Mouse (Mus musculus) forebrain, embryonic 10.5 days (tissue): ENCODE results near the gene Fndc4. TPM values are rescaled to one million over a fixed set of nuclear protein-coding genes. Genes with fewer than 3 reads are reported as not detected.

Experiments
- DNase-seq: peaks from one replicate; pipeline ENCODE4 v3.0.0-alpha.2; 2017; ENCODE audit warnings: low spot score; ENCODE audit errors: extremely low spot score
- H3K27ac ChIP-seq: fragments of 300-500 bp; sonication (generic); 2 replicates; pipeline ENCODE4 v1.5.1; 2016; ENCODE audit warnings: mild to moderate bottlenecking
- H3K27me3 ChIP-seq: fragments of 300-500 bp; sonication (generic); 2 replicates; pipeline ENCODE4 v1.6.1; 2016; ENCODE audit warnings: mild to moderate bottlenecking; ENCODE audit not compliant: poor library complexity, severe bottlenecking
- H3K36me3 ChIP-seq: fragments of 300-500 bp; sonication (generic); replicated peaks from 2 replicates; pipeline ENCODE4 v1.6.1; 2016; ENCODE audit warnings: mild to moderate bottlenecking, moderate library complexity
- H3K4me1 ChIP-seq: fragments of 300-500 bp; sonication (generic); 2 replicates; pipeline ENCODE4 v1.6.1; 2016
- H3K4me3 ChIP-seq: fragments of 300-500 bp; sonication (generic); 2 replicates; pipeline ENCODE4 v1.5.1; 2016; ENCODE audit warnings: mild to moderate bottlenecking, moderate library complexity
- H3K9me3 ChIP-seq: fragments of 300-500 bp; sonication (generic); 2 replicates; pipeline ENCODE4 v1.6.1; 2016; ENCODE audit warnings: mild to moderate bottlenecking, moderate library complexity
- WGBS: fragments of 180-500 bp; shearing (Covaris S2); methylation state at CpG from one replicate; pipeline ENCODE4 v1.1.7; 2016; 5-methylcytosine and 5-hydroxymethylcytosine counted together
- polyA plus RNA-seq: library from polyadenylated mRNA; unstranded; fragments of >200 nt; fragmentation: Nextera tagmentation; extraction: Ambion mirVana; gene quantifications from 2 replicates; pipeline ENCODE4 v1.2.1, GENCODE M21; 2016

Gene Fndc4
- polyA plus RNA-seq, 1 experiment from 2014 or later: 46.6 TPM

DNA sequence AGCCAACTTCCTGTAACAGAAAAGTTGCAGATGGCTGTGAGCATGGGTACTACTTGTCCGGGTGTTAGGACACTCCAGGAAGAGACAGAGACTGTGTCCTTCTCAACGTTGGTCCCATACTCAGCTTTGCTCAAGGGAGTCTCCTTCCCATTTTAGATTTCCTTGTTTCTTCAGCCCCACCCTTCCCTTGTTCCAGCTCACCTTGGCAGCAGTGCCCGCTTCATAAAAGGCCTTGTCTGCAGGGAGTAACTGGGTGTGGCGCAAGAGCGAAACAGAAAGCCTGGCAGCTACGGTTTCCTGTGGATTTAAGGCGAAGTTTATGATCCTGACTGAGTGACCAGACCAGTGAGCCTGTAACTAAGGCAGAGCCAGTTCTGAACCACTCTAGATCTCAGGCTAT is 41.4 kb downstream of the Fndc4 start:
- Histone ChIP-seq H3K36me3 (peaks cover 92% of the 10 kb centered on the region), H3K4me1 (peaks cover 37% of the 10 kb centered on the region), H3K27ac (no peak overlapping the region), H3K9me3 (no peaks in the 10 kb centered on the region), H3K27me3 (peaks cover 23% of the 10 kb centered on the region), H3K4me3 (no peak overlapping the region)
- 91% methylated on average over 7 of the region's 7 CpGs for WGBS
- no peak for DNase-seq

DNA sequence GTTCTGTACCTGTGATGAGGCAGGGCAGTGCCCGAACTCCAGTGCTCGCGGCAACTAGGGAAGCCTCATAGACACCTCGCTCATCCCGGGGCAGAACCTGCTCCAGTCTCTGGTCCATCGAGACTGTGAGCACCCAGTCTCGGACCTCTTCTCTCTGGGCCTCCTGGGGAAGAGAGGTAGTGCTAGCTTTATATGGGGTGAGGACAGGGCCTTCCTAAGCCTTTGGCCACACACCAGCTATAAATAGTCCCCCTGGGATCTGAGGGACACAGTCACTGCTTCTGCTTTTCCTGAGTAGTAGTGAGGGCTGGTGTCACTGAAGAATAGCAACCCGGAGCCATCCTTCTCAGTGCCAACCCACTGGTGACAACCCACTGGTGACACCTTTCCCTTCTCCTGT is 42.1 kb downstream of the Fndc4 start:
- Histone ChIP-seq H3K4me3 (no peak overlapping the region), H3K27me3 (peaks cover 23% of the 10 kb centered on the region), H3K36me3 (peaks cover 92% of the 10 kb centered on the region), H3K27ac (peak overlapping the region; percentile 40; the same call in 1 of the 2 replicates), H3K9me3 (no peaks in the 10 kb centered on the region), H3K4me1 (peaks cover 37% of the 10 kb centered on the region)
- no peak for DNase-seq
- WGBS: 95% methylated on average over 8 of the region's 8 CpGs

- Histone ChIP-seq H3K4me3 (no peak overlapping the region), H3K36me3 (peaks cover 96% of the 10 kb centered on the region), H3K9me3 (no peaks in the 10 kb centered on the region), H3K4me1 (peaks cover 37% of the 10 kb centered on the region), H3K27me3 (peaks cover 23% of the 10 kb centered on the region), H3K27ac (peak overlapping the region; percentile 40; the same call in 1 of the 2 replicates)
- no peak for DNase-seq
- 73% methylated on average over 16 of the region's 16 CpGs for whole genome bisulfite sequencing
These were observed 42.9 kb downstream of the Fndc4 start for GRCm38 (mm10) chr5:31252795-31253545.

DNA sequence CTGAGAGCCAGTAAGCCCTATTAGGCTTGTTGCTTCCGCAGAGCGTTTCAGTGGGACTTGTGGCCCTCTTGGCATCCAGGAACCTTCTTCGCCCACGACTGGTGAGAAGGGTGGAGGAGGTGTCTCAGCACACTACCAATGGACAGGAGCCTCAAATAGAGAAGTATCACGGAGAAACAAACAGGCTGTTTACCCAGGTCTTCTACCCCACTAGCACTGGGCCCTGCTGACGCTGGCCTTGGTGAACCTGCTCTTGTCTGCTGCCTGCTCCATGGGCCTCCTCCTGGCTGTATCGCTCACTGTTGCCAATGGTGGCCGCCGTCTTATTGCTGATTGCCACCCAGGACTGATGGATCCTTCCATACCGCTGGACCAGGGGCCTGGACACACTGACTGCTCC is 43.7 kb downstream of the Fndc4 start:
- peaks cover 23% of the 10 kb centered on the region for H3K27me3 ChIP-seq
- H3K4me3 ChIP-seq: peak overlapping the region; percentile 47
- H3K9me3 ChIP-seq: no peaks in the 10 kb centered on the region
- H3K4me1 ChIP-seq: peaks cover 37% of the 10 kb centered on the region
- peak overlapping the region; percentile 79; the same call in 1 of the 2 replicates for H3K27ac ChIP-seq
- no peak for DNase-seq
- peaks cover 96% of the 10 kb centered on the region for H3K36me3 ChIP-seq
- whole genome bisulfite sequencing: 41% methylated on average over 10 of the region's 10 CpGs

DNA sequence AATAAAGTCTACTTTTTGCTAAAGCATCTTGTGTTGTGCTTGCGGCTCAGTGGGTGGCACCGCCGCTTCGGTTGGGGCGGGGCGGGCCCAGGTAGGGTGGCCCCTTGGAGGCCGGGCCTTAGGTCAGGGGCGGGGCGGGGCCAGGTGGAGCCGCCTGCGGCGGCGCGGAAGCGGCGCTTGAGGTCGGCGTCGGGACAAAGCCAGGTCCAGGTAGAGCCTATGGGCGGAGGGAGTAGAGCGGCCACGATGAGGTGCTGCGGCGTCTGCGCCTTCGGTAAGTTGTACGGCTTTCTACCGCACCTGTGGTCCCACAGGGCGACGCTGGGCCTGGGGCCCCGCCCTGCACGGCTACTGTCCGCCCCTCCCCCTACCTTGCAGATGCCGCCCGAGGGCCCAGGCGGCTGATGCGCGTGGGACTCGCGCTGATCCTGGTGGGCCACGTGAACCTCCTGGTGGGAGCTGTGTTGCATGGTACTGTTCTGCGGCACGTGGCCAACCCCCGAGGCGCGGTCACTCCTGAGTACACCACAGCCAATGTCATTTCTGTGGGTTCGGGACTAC is 44.3 kb downstream of the Fndc4 start, which contains the start of gene Krtcap3:
Krtcap3 (plus strand) TSS at position 151 of the 561 bp plus-strand sequence.
- 6% methylated on average over 47 of the region's 47 CpGs for WGBS
- Histone ChIP-seq H3K4me3 (peak within 1 kb of the TSS; percentile 47), H3K4me1 (peaks cover 37% of the 10 kb centered on the region), H3K9me3 (no peaks in the 10 kb centered on the region), H3K27ac (peak within 1 kb of the TSS; percentile 79), H3K27me3 (peaks cover 23% of the 10 kb centered on the region), H3K36me3 (peaks cover 99% of the 10 kb centered on the region)
- peak; percentile 31 for DNase-seq

DNA sequence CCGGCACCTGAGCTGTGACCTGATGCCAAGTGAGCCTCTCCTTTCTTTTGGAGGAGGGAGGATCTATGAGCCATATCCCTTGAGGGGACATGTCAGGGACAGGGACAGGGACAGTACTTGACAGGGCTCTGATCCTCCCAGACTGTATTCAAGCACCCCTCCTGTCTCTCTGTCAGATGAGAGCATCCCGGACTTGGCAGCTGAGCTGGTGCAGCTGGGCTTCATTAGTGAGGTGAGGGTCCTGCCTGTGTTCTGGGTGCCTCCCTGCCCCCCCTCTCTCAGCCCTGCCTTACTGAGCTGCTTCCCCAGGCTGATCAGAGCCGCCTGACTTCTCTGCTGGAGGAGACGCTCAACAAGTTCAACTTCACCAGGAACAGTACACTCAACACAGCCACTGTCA is 45.2 kb downstream of the Fndc4 start:
- 61% methylated on average over 4 of the region's 4 CpGs for WGBS
- no peak overlapping the region; the same call in 1 of the 2 replicates for H3K4me3 ChIP-seq
- H3K27me3 ChIP-seq: peaks cover 23% of the 10 kb centered on the region
- H3K4me1 ChIP-seq: peaks cover 37% of the 10 kb centered on the region
- H3K27ac ChIP-seq: peak overlapping the region; percentile 79
- H3K36me3 ChIP-seq: peaks cover 100% of the 10 kb centered on the region
- no peaks in the 10 kb centered on the region for H3K9me3 ChIP-seq
- peak; percentile 24 for DNase-seq

Other genes starting within 250 kb of the Fndc4 start
- gene Atraid, start 247.8 kb downstream of the Fndc4 start, polyA plus RNA-seq: 71.5 and 74.8 TPM in 2 replicates
- gene Slc5a6, start 247.2 kb downstream of the Fndc4 start, polyA plus RNA-seq: 10.7 and 12.7 TPM in 2 replicates
- 76.4 and 79.3 TPM in 2 replicates for gene Cad, start 241.3 kb downstream of the Fndc4 start, polyA plus RNA-seq
- gene Dnajc5g, start 189.8 kb downstream of the Fndc4 start, polyA plus RNA-seq: not detected in 2 replicates
- 0.32 and 0.39 TPM in 2 replicates for gene Slc30a3, start 187.8 kb downstream of the Fndc4 start, polyA plus RNA-seq
- gene Trim54, start 179.4 kb downstream of the Fndc4 start, polyA plus RNA-seq: 0.11 TPM in 1 of 2 replicates, not detected in the other
- gene Ucn, start 157.3 kb downstream of the Fndc4 start, polyA plus RNA-seq: not detected in 2 replicates
- gene Mpv17, start 141.8 kb downstream of the Fndc4 start, polyA plus RNA-seq: 60.4 and 63.8 TPM in 2 replicates
- 1.4 and 1.6 TPM in 2 replicates for gene Gm29609, start 116.2 kb downstream of the Fndc4 start, polyA plus RNA-seq
- gene Gtf3c2, start 115.9 kb downstream of the Fndc4 start, polyA plus RNA-seq: 132 and 136 TPM in 2 replicates
- gene Snx17, start 102.9 kb downstream of the Fndc4 start, polyA plus RNA-seq: 132 and 133 TPM in 2 replicates
- 85.4 and 91.7 TPM in 2 replicates for gene Eif2b4, start 102.7 kb downstream of the Fndc4 start, polyA plus RNA-seq
- 8.5 and 9.0 TPM in 2 replicates for gene Zfp513, start 93.8 kb downstream of the Fndc4 start, polyA plus RNA-seq
- gene Ppm1g, start 75.4 kb downstream of the Fndc4 start, polyA plus RNA-seq: 218 TPM in 2 replicates
- gene Nrbp1, start 55.2 kb downstream of the Fndc4 start, polyA plus RNA-seq: 136 and 143 TPM in 2 replicates
- 0.29 and 0.31 TPM in 2 replicates for gene Gm9970, start 54.8 kb downstream of the Fndc4 start, polyA plus RNA-seq
- gene Krtcap3, start 44.4 kb downstream of the Fndc4 start, polyA plus RNA-seq: 5.9 and 8.6 TPM in 2 replicates
- 37.1 and 37.2 TPM in 2 replicates for gene Ift172, start 5.0 kb downstream of the Fndc4 start, polyA plus RNA-seq
- 0.30 and 0.37 TPM in 2 replicates for gene Gckr, start 1.4 kb upstream of the Fndc4 start, polyA plus RNA-seq
- gene Zfp512, start 156.4 kb upstream of the Fndc4 start, polyA plus RNA-seq: 78.9 and 82.9 TPM in 2 replicates
- 0.09 TPM in 2 replicates for gene 4930548H24Rik, start 189.7 kb upstream of the Fndc4 start, polyA plus RNA-seq
- gene Gpn1, start 198.7 kb upstream of the Fndc4 start, polyA plus RNA-seq: 108 and 111 TPM in 2 replicates
- 29.0 and 29.2 TPM in 2 replicates for gene Slc4a1ap, start 230.9 kb upstream of the Fndc4 start, polyA plus RNA-seq
- 25.1 and 25.5 TPM in 2 replicates for gene Supt7l, start 231.7 kb upstream of the Fndc4 start, polyA plus RNA-seq